Mouse (Mus musculus) splenic B cell, adult 2 months (primary cell): ENCODE measurements around the gene Arsg.

Experiments
- DNase-seq: peaks from one replicate; pipeline ENCODE4 v3.0.0-alpha.2; 2011; ENCODE audit warnings: low read depth, low spot score
- H3K27me3 ChIP-seq: 2 replicates; pipeline ENCODE4 v1.6.1; 2012; ENCODE audit warnings: mild to moderate bottlenecking, low read length, moderate library complexity, mixed read lengths; ENCODE audit not compliant: control insufficient read depth, poor library complexity, insufficient read depth, severe bottlenecking
- H3K36me3 ChIP-seq: 2 replicates; pipeline ENCODE4 v1.6.1; 2012; ENCODE audit warnings: mild to moderate bottlenecking, low read length, moderate library complexity, mixed read lengths; ENCODE audit not compliant: control insufficient read depth, poor library complexity, insufficient read depth, severe bottlenecking

Gene Arsg

GRCm38 (mm10) chr11:109445438-109446035 is 27.6 kb upstream of the Arsg start:
- no peaks in the 10 kb centered on the region for H3K27me3 ChIP-seq
- no peaks in the 10 kb centered on the region; the same call in none of the 2 replicates for H3K36me3 ChIP-seq
- DNase-seq = peak; percentile 83

DNA sequence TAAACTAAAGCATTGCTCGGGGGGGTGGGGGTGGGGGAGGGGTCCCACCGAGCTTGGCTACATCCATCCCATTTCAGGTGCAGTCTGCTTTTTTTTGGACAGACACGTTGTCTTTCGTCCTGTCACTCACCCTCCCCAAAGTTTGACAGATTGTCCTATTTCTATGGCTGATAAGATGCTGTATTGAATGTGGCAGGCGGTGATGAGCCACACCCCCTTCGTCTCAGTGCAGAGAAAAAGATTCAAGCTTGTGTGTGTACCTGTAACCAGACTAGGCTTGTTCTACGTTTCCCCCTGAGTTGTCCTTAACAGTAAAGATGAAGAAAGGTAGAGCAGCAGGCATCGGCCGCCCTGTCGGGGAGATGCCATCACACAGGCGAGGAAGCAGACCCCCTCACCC is 22.0 kb upstream of the Arsg start:
- no peak for DNase-seq
- no peaks in the 10 kb centered on the region for H3K27me3 ChIP-seq
- peaks cover 23% of the 10 kb centered on the region for H3K36me3 ChIP-seq

DNA sequence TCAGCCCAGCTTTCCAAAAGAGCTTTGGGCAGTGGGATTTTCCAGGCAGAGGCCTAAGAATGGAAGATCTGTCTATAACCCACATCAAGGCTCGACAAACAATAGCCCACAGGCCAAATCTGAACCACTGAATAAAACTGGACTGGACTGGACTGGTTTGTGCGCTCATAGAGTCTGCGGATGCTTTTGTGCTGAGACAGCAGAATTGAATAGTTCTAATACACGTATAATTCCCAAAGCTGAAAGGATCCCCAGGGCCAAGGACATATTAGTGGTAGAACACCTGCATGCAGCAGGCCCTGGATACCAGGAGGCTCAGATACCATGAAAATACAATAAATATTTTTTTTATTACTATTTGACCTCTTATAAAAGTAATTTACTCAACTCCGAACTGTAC is 16.9 kb upstream of the Arsg start:
- Histone ChIP-seq H3K27me3 (no peaks in the 10 kb centered on the region), H3K36me3 (peaks cover 23% of the 10 kb centered on the region)
- no peak for DNase-seq

GRCm38 (mm10) chr11:109458165-109458564 is 15.0 kb upstream of the Arsg start:
- no peaks in the 10 kb centered on the region for H3K27me3 ChIP-seq
- DNase-seq = no peak
- peaks cover 20% of the 10 kb centered on the region for H3K36me3 ChIP-seq

DNA sequence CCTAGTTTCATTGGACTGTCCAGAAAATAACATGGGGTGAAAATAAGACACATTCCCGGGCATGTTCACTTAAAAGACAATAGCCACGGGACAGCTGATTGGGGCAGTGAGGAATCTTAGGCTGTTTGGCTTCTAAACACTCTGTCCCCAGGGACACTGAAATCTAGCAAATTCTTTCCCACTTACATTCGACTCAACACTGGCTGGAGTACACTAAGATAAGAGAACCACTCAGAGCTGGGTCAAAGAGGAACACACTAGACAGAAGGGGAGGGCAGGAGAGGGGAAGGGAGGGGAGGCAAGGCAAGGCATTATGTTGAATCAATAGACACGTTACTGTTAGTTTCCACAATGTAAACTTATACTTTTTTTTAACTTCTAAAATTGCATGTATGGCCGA is 12.6 kb upstream of the Arsg start:
- Histone ChIP-seq H3K36me3 (peaks cover 12% of the 10 kb centered on the region; the same call in 1 of the 2 replicates), H3K27me3 (no peaks in the 10 kb centered on the region)
- DNase-seq = no peak

- H3K27me3 ChIP-seq = no peaks in the 10 kb centered on the region
- H3K36me3 ChIP-seq = peaks cover 8% of the 10 kb centered on the region; the same call in 1 of the 2 replicates
- no peak for DNase-seq
Measured at GRCm38 (mm10) chr11:109465068-109465467, 8.1 kb upstream of the Arsg start.

DNA sequence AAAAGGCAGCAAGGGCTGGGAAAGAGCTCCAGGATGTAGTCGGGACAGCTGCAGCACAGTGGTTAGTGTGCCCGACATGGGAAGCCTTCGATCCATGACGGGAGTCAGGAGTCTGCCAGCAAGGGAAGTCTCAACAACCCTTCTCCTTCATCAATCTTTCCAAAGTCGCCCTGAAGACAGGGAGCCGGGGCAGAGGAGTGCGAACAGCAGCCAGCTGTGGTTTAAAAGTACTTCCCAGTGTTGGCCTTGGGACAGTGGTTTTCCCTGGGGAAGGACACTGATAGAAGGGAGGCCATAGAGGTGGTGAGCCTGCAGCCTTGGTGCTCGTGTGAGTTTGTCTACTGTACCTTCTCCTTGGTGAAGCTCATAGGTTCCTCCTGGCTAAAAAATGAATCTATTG is 6.2 kb upstream of the Arsg start:
- Histone ChIP-seq H3K27me3 (no peaks in the 10 kb centered on the region), H3K36me3 (peaks cover 4% of the 10 kb centered on the region; the same call in 1 of the 2 replicates)
- DNase-seq = no peak

GRCm38 (mm10) chr11:109468133-109468532 is 5.0 kb upstream of the Arsg start:
- DNase-seq = peak; percentile 50
- peaks cover under 1% of the 10 kb centered on the region; the same call in 1 of the 2 replicates for H3K36me3 ChIP-seq

DNA sequence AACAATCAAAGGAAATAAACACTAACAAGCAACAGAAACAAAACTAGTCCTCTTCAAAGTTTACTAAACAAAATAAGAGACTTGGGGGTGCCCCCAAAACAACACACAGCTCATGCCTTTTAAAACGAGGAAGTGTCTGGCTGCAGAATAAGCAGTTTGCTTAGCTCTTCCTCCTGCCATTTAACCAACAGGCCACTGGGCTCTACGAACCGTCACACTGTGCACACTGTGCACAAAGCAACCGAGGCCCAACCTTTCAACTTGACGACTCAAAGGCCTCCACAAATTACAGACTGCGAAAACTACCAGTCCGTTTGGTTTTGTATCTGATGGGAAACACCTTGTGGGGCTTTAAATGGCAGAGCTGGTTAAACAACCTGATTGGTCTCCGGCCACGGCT is 3.0 kb upstream of the Arsg start:
- H3K27me3 ChIP-seq = no peaks in the 10 kb centered on the region
- H3K36me3 ChIP-seq = no peaks in the 10 kb centered on the region; the same call in 1 of the 2 replicates
- DNase-seq = peak; percentile 72

More at GRCm38 (mm10) chr11:109468133-109468532, 5.0 kb upstream of the Arsg start:
- no peaks in the 10 kb centered on the region for H3K27me3 ChIP-seq

DNA sequence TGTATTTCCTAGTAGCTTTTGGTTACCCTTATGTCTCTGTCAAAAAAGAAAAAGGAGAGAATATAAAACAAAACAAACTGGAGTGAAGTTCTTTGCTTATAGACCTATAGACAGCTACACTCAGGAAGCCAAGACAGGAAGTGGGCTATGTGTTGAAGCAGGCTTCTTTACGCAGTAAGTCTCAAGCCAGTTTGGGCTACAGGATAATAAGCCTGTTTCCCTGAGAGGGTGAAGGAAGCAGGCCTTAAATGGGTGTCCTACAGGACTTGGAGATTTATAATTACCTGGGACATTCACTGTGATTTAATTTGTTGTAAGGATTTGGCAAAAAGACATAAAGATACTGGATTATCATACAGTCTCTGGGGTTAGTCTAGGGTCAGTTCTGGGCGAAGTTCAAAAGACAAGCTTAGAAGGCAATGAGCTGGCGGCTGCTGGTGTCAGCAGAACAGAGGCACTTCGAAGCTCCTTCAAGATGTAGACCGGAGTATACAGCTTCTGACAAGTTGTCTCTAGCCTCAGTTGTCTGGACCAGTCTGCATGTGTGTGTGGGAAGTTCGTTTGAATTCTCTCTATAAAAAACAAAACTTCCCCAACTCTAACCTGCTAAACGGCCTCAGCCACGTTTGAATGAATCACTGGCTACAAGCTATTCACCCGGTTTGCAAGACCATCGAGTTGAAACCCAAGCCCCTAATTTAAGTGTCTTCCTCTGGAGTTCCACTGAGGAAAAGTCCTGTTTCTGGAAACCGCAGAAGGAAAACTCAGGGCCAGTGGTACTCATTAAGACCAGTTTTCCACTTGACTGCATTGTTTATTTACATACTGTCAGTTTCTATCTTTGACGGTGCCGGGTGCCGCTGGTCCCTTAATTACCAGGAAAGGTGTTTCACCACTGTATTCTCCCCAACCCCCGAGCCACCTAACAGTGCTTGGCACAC is 2.0 kb upstream of the Arsg start:
- peak; percentile 53 for DNase-seq
- H3K36me3 ChIP-seq = no peaks in the 10 kb centered on the region; the same call in 1 of the 2 replicates
- no peaks in the 10 kb centered on the region for H3K27me3 ChIP-seq

GRCm38 (mm10) chr11:109472171-109472691 is 943 bp upstream of the Arsg start:
- H3K27me3 ChIP-seq = no peaks in the 10 kb centered on the region
- H3K36me3 ChIP-seq = no peaks in the 10 kb centered on the region; the same call in 1 of the 2 replicates
- peak; percentile 66 for DNase-seq

- Histone ChIP-seq H3K27me3 (no peaks in the 10 kb centered on the region), H3K36me3 (no peaks in the 10 kb centered on the region; the same call in 1 of the 2 replicates)
- no peak for DNase-seq
Measured at GRCm38 (mm10) chr11:109472821-109473170, 378 bp upstream of the Arsg start.

- DNase-seq = peak; percentile 49
- H3K27me3 ChIP-seq = no peaks in the 10 kb centered on the region
Measured at GRCm38 (mm10) chr11:109474086-109474742, 1.0 kb downstream of the Arsg start.

DNA sequence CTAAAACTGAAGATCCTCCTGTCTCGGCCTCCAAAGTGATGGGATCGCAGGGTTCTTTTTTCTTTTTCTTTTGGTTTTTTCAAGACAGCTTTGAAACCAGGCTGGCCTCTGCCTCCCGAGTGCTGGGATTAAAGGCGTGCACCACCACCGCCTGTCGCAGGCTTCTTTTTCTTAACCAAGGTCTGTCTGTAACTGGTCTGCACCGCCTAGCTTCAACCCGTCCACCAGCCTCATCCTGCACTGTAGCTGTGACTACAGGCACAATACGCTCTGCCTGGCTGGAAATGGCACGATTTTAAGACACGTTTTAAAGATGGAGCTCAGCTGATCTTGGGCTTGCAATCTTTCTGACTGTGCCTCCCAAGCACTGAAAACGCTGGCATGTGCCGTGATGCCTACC is 1.7 kb downstream of the Arsg start:
- Histone ChIP-seq H3K36me3 (no peaks in the 10 kb centered on the region), H3K27me3 (no peaks in the 10 kb centered on the region)
- no peak for DNase-seq

More at GRCm38 (mm10) chr11:109474086-109474742, 1.0 kb downstream of the Arsg start:
- no peaks in the 10 kb centered on the region for H3K36me3 ChIP-seq
